Mouse (Mus musculus) lung, embryonic 14.5 days (tissue): Measurements from ENCODE around the gene Srd5a3. TPM values are rescaled to one million over a fixed set of nuclear protein-coding genes. Genes with fewer than 3 reads are reported as not detected.
A peak's percentile ranks its signal among the peaks of the same experiment; 100 is the strongest.

ENCODE experiments used
- ATAC-seq: fragments of 200-750 bp; cut with Nextera tagmentation; 2 replicates; pipeline ENCODE4 v1.8.0; 2017; ENCODE audit warnings: mild to moderate bottlenecking, moderate TSS enrichment, moderate library complexity; ENCODE audit not compliant: insufficient read depth
- DNase-seq: peaks from one replicate; pipeline ENCODE4 v3.0.0-alpha.2; 2015
- H3K27ac ChIP-seq: fragments of 300-500 bp; sonication (generic); 2 replicates; pipeline ENCODE4 v1.5.1; 2014; ENCODE audit warnings: low read depth, mild to moderate bottlenecking, moderate library complexity
- H3K27me3 ChIP-seq: fragments of 300-500 bp; sonication (generic); 2 replicates; pipeline ENCODE4 v1.6.1; 2014; ENCODE audit warnings: low read length, control low read depth; ENCODE audit not compliant: insufficient read depth
- H3K36me3 ChIP-seq: fragments of 300-500 bp; sonication (generic); 2 replicates; pipeline ENCODE4 v1.6.1; 2014; ENCODE audit warnings: control low read depth; ENCODE audit not compliant: insufficient read depth
- H3K4me1 ChIP-seq: fragments of 300-500 bp; sonication (generic); 2 replicates; pipeline ENCODE4 v1.6.1; 2014; ENCODE audit warnings: antibody characterized with exemption, control low read depth; ENCODE audit not compliant: insufficient read depth
- H3K4me2 ChIP-seq: fragments of 300-500 bp; sonication (generic); 2 replicates; pipeline ENCODE4 v1.6.1; 2014; ENCODE audit warnings: mild to moderate bottlenecking
- H3K4me3 ChIP-seq: fragments of 300-500 bp; sonication (generic); 2 replicates; pipeline ENCODE4 v1.5.1; 2014; ENCODE audit warnings: low read depth, low read length
- H3K9ac ChIP-seq: fragments of 300-500 bp; sonication (generic); 2 replicates; pipeline ENCODE4 v1.6.1; 2014
- H3K9me3 ChIP-seq: fragments of 300-500 bp; sonication (generic); 2 replicates; pipeline ENCODE4 v1.6.1; 2016; ENCODE audit warnings: low read depth, low read length, control low read depth
- CTCF ChIP-seq: IDR thresholded peaks from 2 replicates; pipeline ENCODE4 v1.5.1; 2016; ENCODE audit warnings: antibody characterized with exemption, low read depth
- WGBS: fragments of 180-500 bp; shearing (Covaris S2); extraction: QIAGEN DNeasy Blood & Tissue Kit; methylation state at CpG from one replicate; pipeline ENCODE4 v1.1.7; 2014; 5-methylcytosine and 5-hydroxymethylcytosine counted together
- polyA plus RNA-seq: library from polyadenylated mRNA; unstranded; fragments of >200 nt; fragmentation: Nextera tagmentation; extraction: Ambion mirVana; gene quantifications from 2 replicates; pipeline ENCODE4 v1.2.1, GENCODE M21; 2014

Gene Srd5a3
- polyA plus RNA-seq, 1 experiment from 2014 or later = 37.6 TPM

- 70% methylated on average over 5 of the region's 5 CpGs for WGBS
- Histone ChIP-seq H3K4me3 (no peak overlapping the region), H3K4me1 (peaks cover 8% of the 10 kb centered on the region), H3K9ac (no peak overlapping the region), H3K27me3 (no peaks in the 10 kb centered on the region), H3K27ac (no peak overlapping the region), H3K36me3 (peaks cover 21% of the 10 kb centered on the region; the same call in 1 of the 2 replicates), H3K9me3 (no peaks in the 10 kb centered on the region), H3K4me2 (no peak overlapping the region)
- DNase-seq = no peak
- no peak for TF ChIP-seq CTCF
- no peak for ATAC-seq
Observed at GRCm38 (mm10) chr5:76187885-76188284, 47.8 kb downstream of the Srd5a3 start.

GRCm38 (mm10) chr5:76190609-76191008 lies 50.5 kb downstream of the Srd5a3 start:
- H3K9ac ChIP-seq = no peak overlapping the region
- H3K36me3 ChIP-seq = peaks cover 33% of the 10 kb centered on the region; the same call in 1 of the 2 replicates
- TF ChIP-seq CTCF = no peak
- no peak overlapping the region for H3K4me2 ChIP-seq
- DNase-seq (no peak), ATAC-seq (no peak)
- peaks cover under 1% of the 10 kb centered on the region; the same call in 1 of the 2 replicates for H3K4me1 ChIP-seq
- no peak overlapping the region for H3K27ac ChIP-seq
- no peaks in the 10 kb centered on the region for H3K27me3 ChIP-seq
- no peak overlapping the region for H3K4me3 ChIP-seq
- 83% methylated on average over 4 of the region's 4 CpGs for WGBS
- H3K9me3 ChIP-seq = no peaks in the 10 kb centered on the region

GRCm38 (mm10) chr5:76193075-76193474 lies 53.0 kb downstream of the Srd5a3 start:
- H3K27ac ChIP-seq = no peak overlapping the region
- H3K4me2 ChIP-seq = no peak overlapping the region
- no peaks in the 10 kb centered on the region for H3K27me3 ChIP-seq
- DNase-seq (peak; percentile 50), ATAC-seq (no peak)
- TF ChIP-seq CTCF = no peak
- no peak overlapping the region for H3K4me3 ChIP-seq
- H3K36me3 ChIP-seq = peaks cover 33% of the 10 kb centered on the region; the same call in 1 of the 2 replicates
- no peaks in the 10 kb centered on the region for H3K9me3 ChIP-seq
- no peaks in the 10 kb centered on the region for H3K4me1 ChIP-seq
- no peak overlapping the region for H3K9ac ChIP-seq

GRCm38 (mm10) chr5:76194377-76194945 lies 54.4 kb downstream of the Srd5a3 start:
- ATAC-seq = no peak
- H3K4me1 ChIP-seq = no peaks in the 10 kb centered on the region
- no peaks in the 10 kb centered on the region for H3K27me3 ChIP-seq
- WGBS = 69% methylated on average over 6 of the region's 6 CpGs
- no peak overlapping the region for H3K4me3 ChIP-seq
- H3K9me3 ChIP-seq = no peaks in the 10 kb centered on the region
- H3K9ac ChIP-seq = no peak overlapping the region
- TF ChIP-seq CTCF = no peak
- no peak overlapping the region for H3K4me2 ChIP-seq
- peaks cover 36% of the 10 kb centered on the region for H3K36me3 ChIP-seq
- no peak overlapping the region for H3K27ac ChIP-seq
- DNase-seq = no peak

- 91% methylated on average over 13 of the region's 13 CpGs for WGBS
- no peak for TF ChIP-seq CTCF
- no peak overlapping the region for H3K27ac ChIP-seq
- no peaks in the 10 kb centered on the region for H3K9me3 ChIP-seq
- H3K9ac ChIP-seq = no peak overlapping the region
- peaks cover 56% of the 10 kb centered on the region for H3K36me3 ChIP-seq
- H3K4me1 ChIP-seq = no peaks in the 10 kb centered on the region
- H3K27me3 ChIP-seq = no peaks in the 10 kb centered on the region
- H3K4me2 ChIP-seq = no peak overlapping the region
- no peak overlapping the region for H3K4me3 ChIP-seq
- no peak for DNase-seq
- no peak for ATAC-seq
Observed at GRCm38 (mm10) chr5:76199346-76199745, 59.3 kb downstream of the Srd5a3 start.

- no peaks in the 10 kb centered on the region for H3K9me3 ChIP-seq
- TF ChIP-seq CTCF = no peak
- no peak overlapping the region for H3K4me3 ChIP-seq
- ATAC-seq = no peak
- no peaks in the 10 kb centered on the region for H3K4me1 ChIP-seq
- H3K36me3 ChIP-seq = peaks cover 80% of the 10 kb centered on the region
- DNase-seq = no peak
- WGBS = 95% methylated on average over 3 of the region's 3 CpGs
- no peak overlapping the region for H3K4me2 ChIP-seq
- H3K9ac ChIP-seq = no peak overlapping the region
- no peaks in the 10 kb centered on the region for H3K27me3 ChIP-seq
- H3K27ac ChIP-seq = no peak overlapping the region
Observed at GRCm38 (mm10) chr5:76203171-76203570, 63.1 kb downstream of the Srd5a3 start.

Other genes with a start within 250 kb of the Srd5a3 start
- gene Kdr, start 161.8 kb upstream of the Srd5a3 start, polyA plus RNA-seq = 61.2 and 62.0 TPM in 2 replicates
- gene Tmem165, start 43.6 kb downstream of the Srd5a3 start, polyA plus RNA-seq = 133 and 137 TPM in 2 replicates
- gene Clock, start 164.5 kb downstream of the Srd5a3 start, polyA plus RNA-seq = 17.2 and 19.1 TPM in 2 replicates
- not detected in 2 replicates for gene Pdcl2, start 190.9 kb downstream of the Srd5a3 start, polyA plus RNA-seq
- 0.23 and 0.30 TPM in 2 replicates for gene Nmu, start 223.5 kb downstream of the Srd5a3 start, polyA plus RNA-seq